Mouse (Mus musculus) thymus, adult 2 months (tissue): ENCODE measurements around the gene Nr2f2. TPM values are rescaled to one million over a fixed set of nuclear protein-coding genes. Genes with fewer than 3 reads are reported as not detected.

Experiments used
- DNase-seq: peaks from one replicate; pipeline ENCODE4 v3.0.0; 2021
- H3K27ac ChIP-seq: fragments of 200-500 bp; 2 replicates; pipeline ENCODE4 v1.5.1; 2012; ENCODE audit warnings: low read length, control low read depth; ENCODE audit not compliant: control insufficient read depth, insufficient read depth
- H3K27me3 ChIP-seq: fragments of 200-500 bp; 2 replicates; pipeline ENCODE4 v1.6.1; 2012; ENCODE audit warnings: mild to moderate bottlenecking, low read length, moderate library complexity, mixed read lengths; ENCODE audit not compliant: control insufficient read depth, insufficient read depth
- H3K36me3 ChIP-seq: fragments of 200-500 bp; 2 replicates; pipeline ENCODE4 v1.6.1; 2012; ENCODE audit warnings: mild to moderate bottlenecking, low read length, moderate library complexity; ENCODE audit not compliant: control insufficient read depth, insufficient read depth
- H3K4me1 ChIP-seq: fragments of 200-500 bp; replicated peaks from 2 replicates; pipeline ENCODE4 v1.6.1; 2012; ENCODE audit warnings: low read length; ENCODE audit not compliant: control insufficient read depth, insufficient read depth
- H3K4me3 ChIP-seq: fragments of 200-500 bp; 2 replicates; pipeline ENCODE4 v1.5.1; 2012; ENCODE audit warnings: mild to moderate bottlenecking, low read length, control low read depth, moderate library complexity; ENCODE audit not compliant: control insufficient read depth, insufficient read depth
- CTCF ChIP-seq: fragments of 200-500 bp; IDR thresholded peaks from 2 replicates; pipeline ENCODE4 v1.5.1; 2012; ENCODE audit warnings: mild to moderate bottlenecking, control low read depth, low read length, moderate library complexity, borderline replicate concordance; ENCODE audit not compliant: control insufficient read depth, poor library complexity, insufficient read depth; ENCODE audit errors: extremely low read depth
- POLR2A ChIP-seq: fragments of 200-500 bp; IDR thresholded peaks from 2 replicates; pipeline ENCODE4 v1.6.1; 2012; ENCODE audit warnings: mild to moderate bottlenecking, low read length, control low read depth, moderate library complexity; ENCODE audit not compliant: control insufficient read depth, poor library complexity, insufficient read depth; ENCODE audit errors: extremely low read depth
- WGBS: fragments of 180-500 bp; shearing (Covaris S2); methylation state at CpG from one replicate; pipeline ENCODE4 v1.1.7; 2018; 5-methylcytosine and 5-hydroxymethylcytosine counted together
- polyA plus RNA-seq: library from polyadenylated mRNA; depleted of rRNA; stranded (reverse); fragments of >200 nt; gene quantifications from 2 replicates; pipeline ENCODE4 v1.2.3, GENCODE M21; 2012

Gene Nr2f2
- polyA plus RNA-seq, 1 experiment = 14.7 TPM

GRCm38 (mm10) chr7:70339998-70340630 is 26.4 kb downstream of the Nr2f2 start:
- H3K27me3 ChIP-seq = no peaks in the 10 kb centered on the region; the same call in 1 of the 2 replicates
- H3K4me1 ChIP-seq = no peaks in the 10 kb centered on the region
- WGBS = 23% methylated on average over 12 of the region's 12 CpGs
- H3K27ac ChIP-seq = no peak overlapping the region
- H3K36me3 ChIP-seq = no peaks in the 10 kb centered on the region
- DNase-seq = no peak
- TF ChIP-seq POLR2A (no peak), CTCF (no peak)
- no peak overlapping the region for H3K4me3 ChIP-seq

- Histone ChIP-seq H3K27ac (no peak overlapping the region), H3K4me1 (no peaks in the 10 kb centered on the region), H3K27me3 (no peaks in the 10 kb centered on the region; the same call in 1 of the 2 replicates), H3K36me3 (no peaks in the 10 kb centered on the region), H3K4me3 (no peak overlapping the region)
- no peak for DNase-seq
- TF ChIP-seq POLR2A = no peak
- no peak for TF ChIP-seq CTCF
- 17% methylated on average over 7 of the region's 7 CpGs for WGBS
These were observed 28.3 kb downstream of the Nr2f2 start for GRCm38 (mm10) chr7:70338265-70338640.

GRCm38 (mm10) chr7:70337581-70338264 is 28.8 kb downstream of the Nr2f2 start:
- no peak for DNase-seq
- WGBS = 9% methylated on average over 37 of the region's 37 CpGs
- H3K27ac ChIP-seq = no peak overlapping the region
- no peaks in the 10 kb centered on the region; the same call in 1 of the 2 replicates for H3K27me3 ChIP-seq
- H3K4me3 ChIP-seq = no peak overlapping the region
- no peaks in the 10 kb centered on the region for H3K36me3 ChIP-seq
- TF ChIP-seq POLR2A = no peak
- TF ChIP-seq CTCF = no peak
- no peaks in the 10 kb centered on the region for H3K4me1 ChIP-seq

GRCm38 (mm10) chr7:70336571-70337240 is 29.8 kb downstream of the Nr2f2 start:
- no peak for TF ChIP-seq POLR2A
- TF ChIP-seq CTCF = no peak
- Histone ChIP-seq H3K4me3 (no peak overlapping the region), H3K4me1 (no peaks in the 10 kb centered on the region), H3K36me3 (no peaks in the 10 kb centered on the region), H3K27ac (no peak overlapping the region), H3K27me3 (peaks cover 2% of the 10 kb centered on the region; the same call in 1 of the 2 replicates)
- WGBS = 15% methylated on average over 13 of the region's 13 CpGs
- DNase-seq = no peak

GRCm38 (mm10) chr7:70336126-70336525 is 30.4 kb downstream of the Nr2f2 start:
- no peak for TF ChIP-seq POLR2A
- no peak for TF ChIP-seq CTCF
- H3K27me3 ChIP-seq = peaks cover 2% of the 10 kb centered on the region; the same call in 1 of the 2 replicates
- 31% methylated on average over 3 of the region's 3 CpGs for WGBS
- H3K27ac ChIP-seq = no peak overlapping the region
- no peaks in the 10 kb centered on the region for H3K4me1 ChIP-seq
- no peaks in the 10 kb centered on the region for H3K36me3 ChIP-seq
- no peak overlapping the region for H3K4me3 ChIP-seq
- no peak for DNase-seq

GRCm38 (mm10) chr7:70335411-70335810 is 31.1 kb downstream of the Nr2f2 start:
- TF ChIP-seq POLR2A = no peak
- no peak for TF ChIP-seq CTCF
- Histone ChIP-seq H3K27ac (no peak overlapping the region), H3K4me1 (no peaks in the 10 kb centered on the region), H3K27me3 (peaks cover 5% of the 10 kb centered on the region; the same call in 1 of the 2 replicates), H3K4me3 (no peak overlapping the region), H3K36me3 (no peaks in the 10 kb centered on the region)
- no peak for DNase-seq
- 15% methylated on average over 7 of the region's 7 CpGs for WGBS

- Histone ChIP-seq H3K27ac (no peak overlapping the region), H3K27me3 (peaks cover 5% of the 10 kb centered on the region; the same call in 1 of the 2 replicates), H3K4me3 (no peak overlapping the region), H3K4me1 (no peaks in the 10 kb centered on the region), H3K36me3 (no peaks in the 10 kb centered on the region)
- WGBS = 3% methylated on average over 17 of the region's 17 CpGs
- DNase-seq = no peak
- TF ChIP-seq POLR2A (no peak), CTCF (no peak)
These were observed 31.7 kb downstream of the Nr2f2 start for GRCm38 (mm10) chr7:70334836-70335235.
